9 mouse cellular contexts compared by ENCODE assay signal in genomic region chr3:27708581-27708980, GRCm38 (mm10). TPM values are rescaled to one million over a fixed set of nuclear protein-coding genes. Genes with fewer than 3 reads are reported as not detected.
A peak's percentile ranks its signal among the peaks of the same experiment; 100 is the strongest.
DNase-seq lines count a peak whose midpoint lies in the region; ATAC-seq and TF ChIP-seq lines count a peak whose summit lies in the region.
"Had no signal": no experiment of that assay in that cellular context is flagged by ENCODE, and none has a peak within 500 bp of the region (broad histone marks: within the 10 kb centered on the region; RNA-seq: fewer than 3 reads in every experiment).

No protein-coding gene starts in this region.

- peak; percentile 28 for TF ChIP-seq CTCF in hindbrain, postnatal 0 days (IDR thresholded peaks at IDR 0.05; ENCODE audit: low read depth)

- H3K4me1 ChIP-seq in kidney, embryonic 15.5 days = peaks cover 58% of the 10 kb centered on the region
- peaks cover 16% of the 10 kb centered on the region; the same call in 1 of the 2 replicates for H3K4me1 ChIP-seq in embryonic facial prominence, embryonic 12.5 days
- H3K4me1 ChIP-seq in hindbrain, postnatal 0 days (ENCODE audit: insufficient read depth, low read length) = no peaks in the 10 kb centered on the region
- H3K4me1 ChIP-seq in midbrain, embryonic 16.5 days (ENCODE audit: control insufficient read depth, insufficient read depth, low read length) = peaks cover 11% of the 10 kb centered on the region; the same call in 1 of the 2 replicates

- no peak for DNase-seq in kidney, postnatal 14 days
- DNase-seq in hindbrain, postnatal 0 days (ENCODE audit: low spot score) = no peak
- no peak for DNase-seq in left cerebral cortex, adult 11 months (ENCODE audit: low spot score)
- no peak for DNase-seq in gastrocnemius, adult 18-20 months (ENCODE audit: low spot score)
- DNase-seq in spleen, postnatal 4 days (ENCODE audit: low spot score in 2 of 2) = no peak

- H3K9me3 ChIP-seq in kidney, embryonic 15.5 days (replicated peaks) = no peaks in the 10 kb centered on the region
- H3K9me3 ChIP-seq in embryonic facial prominence, embryonic 12.5 days = no peaks in the 10 kb centered on the region
- H3K9me3 ChIP-seq in hindbrain, postnatal 0 days (ENCODE audit: low read length) = no peaks in the 10 kb centered on the region
- no peaks in the 10 kb centered on the region for H3K9me3 ChIP-seq in midbrain, embryonic 16.5 days (replicated peaks; ENCODE audit: control insufficient read depth, low read length, poor library complexity, severe bottlenecking)

- 21% methylated on average over 5 of the region's 5 CpGs for WGBS in kidney, embryonic 15.5 days
- 42% methylated on average over 5 of the region's 5 CpGs for WGBS in embryonic facial prominence, embryonic 12.5 days
- WGBS in hindbrain, postnatal 0 days = 28% methylated on average over 5 of the region's 5 CpGs
- WGBS in midbrain, embryonic 16.5 days = 31% methylated on average over 5 of the region's 5 CpGs

- peak overlapping the region; percentile 100 for H3K27ac ChIP-seq in kidney, embryonic 15.5 days
- no peak overlapping the region for H3K27ac ChIP-seq in embryonic facial prominence, embryonic 12.5 days
- H3K27ac ChIP-seq in hindbrain, postnatal 0 days = no peak overlapping the region
- no peak overlapping the region for H3K27ac ChIP-seq in midbrain, embryonic 16.5 days (ENCODE audit: low read length)

- H3K4me2 ChIP-seq in kidney, embryonic 15.5 days = peak overlapping the region; percentile 78
- H3K4me2 ChIP-seq in embryonic facial prominence, embryonic 12.5 days (replicated peaks) = peak overlapping the region; percentile 60
- H3K4me2 ChIP-seq in hindbrain, postnatal 0 days (ENCODE audit: low read depth, low read length) = peak overlapping the region; percentile 65
- H3K4me2 ChIP-seq in midbrain, embryonic 16.5 days (ENCODE audit: low read length) = peak overlapping the region; percentile 79

- H3K9ac ChIP-seq in kidney, embryonic 15.5 days = peak overlapping the region; percentile 88
- H3K9ac ChIP-seq in embryonic facial prominence, embryonic 12.5 days = peak overlapping the region; percentile 93; the same call in 1 of the 2 replicates
- 0 out of 2 replicates have a peak overlapping the region, but pooled peaks have one; percentile 38 for H3K9ac ChIP-seq in hindbrain, postnatal 0 days (replicated peaks; ENCODE audit: low read length)
- H3K9ac ChIP-seq in midbrain, embryonic 16.5 days (ENCODE audit: low read depth, low read length) = no peak overlapping the region

- peak overlapping the region; percentile 94 for H3K4me3 ChIP-seq in kidney, embryonic 15.5 days (replicated peaks)
- H3K4me3 ChIP-seq in embryonic facial prominence, embryonic 12.5 days = peak overlapping the region; percentile 94
- peak overlapping the region; percentile 85 for H3K4me3 ChIP-seq in hindbrain, postnatal 0 days (ENCODE audit: low read length)
- peak overlapping the region; percentile 88 for H3K4me3 ChIP-seq in midbrain, embryonic 16.5 days (ENCODE audit: low read depth, low read length)

- no peak for ATAC-seq in kidney, embryonic 15.5 days (replicated peaks; ENCODE audit: low FRiP score)
- no peak for ATAC-seq in embryonic facial prominence, embryonic 12.5 days (ENCODE audit: insufficient number of reproducible peaks, insufficient read depth, low FRiP score, low TSS enrichment)
- ATAC-seq in hindbrain, postnatal 0 days = no peak
- ATAC-seq in midbrain, embryonic 16.5 days = no peak
- ATAC-seq: Patski had no signal

- H3K36me3 ChIP-seq in kidney, embryonic 15.5 days = no peaks in the 10 kb centered on the region
- no peaks in the 10 kb centered on the region for H3K36me3 ChIP-seq in embryonic facial prominence, embryonic 12.5 days
- H3K36me3 ChIP-seq in hindbrain, postnatal 0 days (ENCODE audit: insufficient read depth, low read length) = no peaks in the 10 kb centered on the region
- no peaks in the 10 kb centered on the region for H3K36me3 ChIP-seq in midbrain, embryonic 16.5 days (ENCODE audit: control insufficient read depth, insufficient read depth, low read length)

- H3K27me3 ChIP-seq in kidney, embryonic 15.5 days = no peaks in the 10 kb centered on the region
- no peaks in the 10 kb centered on the region for H3K27me3 ChIP-seq in embryonic facial prominence, embryonic 12.5 days
- no peaks in the 10 kb centered on the region for H3K27me3 ChIP-seq in hindbrain, postnatal 0 days (ENCODE audit: insufficient read depth, low read length)
- no peaks in the 10 kb centered on the region for H3K27me3 ChIP-seq in midbrain, embryonic 16.5 days (ENCODE audit: control insufficient read depth, insufficient read depth, low read depth, low read length)
- H3K27me3 ChIP-seq: Patski had no signal

RNA-seq across cellular contexts. Expression of gene Fndc3b, which starts 2.5 kb away (rescaled TPM):
- 27.9 and 32.8 TPM in 2 replicates for polyA plus RNA-seq in kidney, embryonic 15.5 days (2015; fragmentation: Nextera tagmentation; extraction: Ambion mirVana)
- polyA plus RNA-seq in embryonic facial prominence, embryonic 12.5 days (2016; fragmentation: Nextera tagmentation; extraction: Ambion mirVana) = 26.1 and 28.0 TPM in 2 replicates
- total RNA-seq in hindbrain, postnatal 0 days (2014; rRNA removed) = 14.0 and 16.0 TPM in 2 replicates
- 4.6 and 5.4 TPM in 2 replicates for polyA plus RNA-seq in hindbrain, postnatal 0 days (2015; fragmentation: Nextera tagmentation; extraction: Ambion mirVana)
- polyA plus RNA-seq in midbrain, embryonic 16.5 days (2015; fragmentation: Nextera tagmentation; extraction: Ambion mirVana) = 8.2 and 8.8 TPM in 2 replicates
- total RNA-seq in gastrocnemius, adult 18-20 months (2021) = 10 to 100 TPM; 13.9 to 18.5 TPM
